In genomic region chr6:71143894-71144455, GRCm38 (mm10) we compare ENCODE assay signal across 8 mouse cellular contexts. TPM values are rescaled to one million over a fixed set of nuclear protein-coding genes. Genes with fewer than 3 reads are reported as not detected.
DNase-seq lines count a peak whose midpoint lies in the region; ATAC-seq lines count a peak whose summit lies in the region.

Gene Thnsl2, minus strand, starts transcription at chr6:71144439.

- peak within 1 kb of the TSS; percentile 84 for H3K4me2 ChIP-seq in hindbrain, embryonic 12.5 days (replicated peaks)
- H3K4me2 ChIP-seq in lung, embryonic 16.5 days (ENCODE audit: low read depth, low read length), result peak within 1 kb of the TSS; percentile 76

- peak; percentile 62 for DNase-seq in T-cell, adult 2 months (ENCODE audit: low spot score)
- DNase-seq in cerebellum, postnatal 25 days, result peak; percentile 86 to 89
- peak; percentile 64 to 66 for DNase-seq in frontal cortex, postnatal 36 days (ENCODE audit: low spot score in 2 of 2)
- peak; percentile 67 to 80 for DNase-seq in layer of hippocampus, postnatal 14 days (ENCODE audit: low spot score in 2 of 2)
- peak; percentile 48 for DNase-seq in ovary, adult 18-20 months (ENCODE audit: low spot score)
- DNase-seq in thymus, postnatal 25 days, result peak; percentile 73

- 0 out of 2 replicates have a peak, but pooled peaks cover 3% of the 10 kb centered on the region for H3K4me1 ChIP-seq in hindbrain, embryonic 12.5 days
- H3K4me1 ChIP-seq in lung, embryonic 16.5 days (replicated peaks; ENCODE audit: control insufficient read depth, insufficient read depth, low read length), result peaks cover 4% of the 10 kb centered on the region

- peaks cover 3% of the 10 kb centered on the region; the same call in 1 of the 2 replicates for H3K9me3 ChIP-seq in hindbrain, embryonic 12.5 days (replicated peaks)
- H3K9me3 ChIP-seq in lung, embryonic 16.5 days (ENCODE audit: control insufficient read depth, low read length), result no peaks in the 10 kb centered on the region

- peaks cover 3% of the 10 kb centered on the region; the same call in 1 of the 2 replicates for H3K27me3 ChIP-seq in hindbrain, embryonic 12.5 days
- no peaks in the 10 kb centered on the region for H3K27me3 ChIP-seq in lung, embryonic 16.5 days (ENCODE audit: control insufficient read depth, insufficient read depth, low read depth, low read length)

- peak within 1 kb of the TSS; percentile 62 for H3K4me3 ChIP-seq in hindbrain, embryonic 12.5 days
- peak within 1 kb of the TSS; percentile 66 for H3K4me3 ChIP-seq in lung, embryonic 16.5 days (ENCODE audit: low read length)

- peak within 1 kb of the TSS; percentile 60 for H3K27ac ChIP-seq in hindbrain, embryonic 12.5 days
- H3K27ac ChIP-seq in lung, embryonic 16.5 days (ENCODE audit: low read length), result peak within 1 kb of the TSS; percentile 63

- peak within 1 kb of the TSS; percentile 73 for H3K9ac ChIP-seq in hindbrain, embryonic 12.5 days
- H3K9ac ChIP-seq in lung, embryonic 16.5 days (ENCODE audit: low read length), result peak within 1 kb of the TSS; percentile 77

- no peaks in the 10 kb centered on the region for H3K36me3 ChIP-seq in hindbrain, embryonic 12.5 days
- H3K36me3 ChIP-seq in lung, embryonic 16.5 days (ENCODE audit: control insufficient read depth, insufficient read depth, low read length), result no peaks in the 10 kb centered on the region

- WGBS in hindbrain, embryonic 12.5 days, result under 1% methylated on average over 32 of the region's 32 CpGs
- under 1% methylated on average over 32 of the region's 32 CpGs for WGBS in lung, embryonic 16.5 days

- ATAC-seq in hindbrain, embryonic 12.5 days (ENCODE audit: low FRiP score), result peak; percentile 90
- peak; percentile 93 for ATAC-seq in lung, embryonic 16.5 days (ENCODE audit: low read depth)

RNA-seq across cellular contexts. Expression of gene Thnsl2, which starts in this region (rescaled TPM):
- 5.3 and 5.4 TPM in 2 replicates for polyA plus RNA-seq in hindbrain, embryonic 12.5 days (2016; fragmentation: Nextera tagmentation; extraction: Ambion mirVana)
- total RNA-seq in layer of hippocampus, postnatal 14 days (2021), result 1 to 10 TPM; 3.2 to 3.9 TPM
- polyA plus RNA-seq in lung, embryonic 16.5 days (2015; fragmentation: Nextera tagmentation; extraction: Ambion mirVana), result 8.8 and 9.7 TPM in 2 replicates

Comparison
In these comparisons a context has a peak if more than half of its experiments do, and no peak if none do; other contexts are left out.
1. Peak in every context shown above with its lines: DNase-seq, ATAC-seq, H3K4me3 ChIP-seq and H3K27ac ChIP-seq.